Mouse (Mus musculus) myocyte (in vitro differentiated cells): Measurements from ENCODE around the gene Cdkn1b.

Experiments
- E2F4 ChIP-seq: IDR thresholded peaks from one replicate; pipeline ENCODE4 v1.6.1; 2011; ENCODE audit warnings: mild to moderate bottlenecking, control low read depth, moderate library complexity; ENCODE audit not compliant: insufficient read depth
- MAX ChIP-seq: IDR thresholded peaks from one replicate; pipeline ENCODE4 v1.6.1; 2011; ENCODE audit warnings: low read depth, mild to moderate bottlenecking, control low read depth
- MYOD1 ChIP-seq, 3 experiments: IDR thresholded peaks; one replicate each; pipeline ENCODE4 v1.6.1; 2011; ENCODE audit warnings: control low read depth in 2 of 3, low read depth in 2 of 3, mild to moderate bottlenecking in 2 of 3, moderate library complexity in 1 of 3; ENCODE audit not compliant: insufficient read length in 2 of 3, control insufficient read depth in 1 of 3
- POLR2A ChIP-seq: IDR thresholded peaks from one replicate; pipeline ENCODE4 v1.6.1; 2011; ENCODE audit warnings: low read depth, mild to moderate bottlenecking, control low read depth, moderate library complexity; ENCODE audit not compliant: insufficient read length
- POLR2AphosphoS2 ChIP-seq: IDR thresholded peaks from one replicate; pipeline ENCODE4 v1.6.1; 2011; ENCODE audit warnings: low read depth, control low read depth; ENCODE audit not compliant: insufficient read length
- REST ChIP-seq: IDR thresholded peaks from one replicate; pipeline ENCODE4 v1.6.1; 2011; ENCODE audit warnings: mild to moderate bottlenecking, control low read depth, moderate library complexity; ENCODE audit not compliant: insufficient read depth, insufficient read length
- USF1 ChIP-seq: IDR thresholded peaks from one replicate; pipeline ENCODE4 v1.6.1; 2011; ENCODE audit warnings: low read depth, mild to moderate bottlenecking, control low read depth, moderate library complexity

DNA sequence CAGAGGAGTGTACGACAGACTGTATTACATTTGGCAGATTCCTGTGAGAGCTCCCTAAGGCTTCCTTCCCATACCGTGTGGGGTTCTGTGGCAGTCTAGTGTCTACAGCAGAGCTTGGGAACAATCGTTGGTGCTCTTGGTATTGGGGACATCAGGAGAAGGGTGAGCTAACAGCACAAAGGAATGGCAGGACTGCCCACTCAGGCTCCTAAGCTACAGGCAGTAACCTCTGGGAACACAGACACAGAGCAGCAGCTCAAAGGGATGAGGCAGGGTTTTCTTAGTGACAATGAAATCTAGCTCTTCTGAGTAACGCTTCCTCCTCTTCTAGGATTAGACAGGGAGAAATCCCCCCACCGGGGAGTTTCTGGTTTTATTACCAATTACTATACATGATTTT lies 33.2 kb upstream of the Cdkn1b start:
- TF ChIP-seq POLR2AphosphoS2 (no peak), E2F4 (no peak), USF1 (no peak), MYOD1 (IDR thresholded peaks at IDR 0.05; ENCODE audit: control insufficient read depth in 1 of 3, insufficient read length in 2 of 3, low read depth in 2 of 3) (no peak), POLR2A (no peak), REST (no peak), MAX (no peak)
